Mouse (Mus musculus) neutrophil, adult 5-6 weeks (primary cell): ENCODE measurements around the gene Hoxb6. TPM values are rescaled to one million over a fixed set of nuclear protein-coding genes. Genes with fewer than 3 reads are reported as not detected.
A peak's percentile ranks its signal among the peaks of the same experiment; 100 is the strongest.

Source experiments
- ATAC-seq: fragments of 151-379, 151-347 bp; 2 replicates; pipeline ENCODE4 v1.8.0; 2017; ENCODE audit warnings: mild to moderate bottlenecking, moderate TSS enrichment; ENCODE audit not compliant: insufficient number of reproducible peaks, poor library complexity, low FRiP score, severe bottlenecking; ENCODE audit errors: extremely low read depth
- total RNA-seq: library from RNA; stranded (forward); fragments of 200-1000 nt; gene quantifications from 2 replicates; pipeline ENCODE4 v1.2.3, GENCODE M21; 2017

Hoxb6 gene
- total RNA-seq, 1 experiment from 2014 or later: not detected

DNA sequence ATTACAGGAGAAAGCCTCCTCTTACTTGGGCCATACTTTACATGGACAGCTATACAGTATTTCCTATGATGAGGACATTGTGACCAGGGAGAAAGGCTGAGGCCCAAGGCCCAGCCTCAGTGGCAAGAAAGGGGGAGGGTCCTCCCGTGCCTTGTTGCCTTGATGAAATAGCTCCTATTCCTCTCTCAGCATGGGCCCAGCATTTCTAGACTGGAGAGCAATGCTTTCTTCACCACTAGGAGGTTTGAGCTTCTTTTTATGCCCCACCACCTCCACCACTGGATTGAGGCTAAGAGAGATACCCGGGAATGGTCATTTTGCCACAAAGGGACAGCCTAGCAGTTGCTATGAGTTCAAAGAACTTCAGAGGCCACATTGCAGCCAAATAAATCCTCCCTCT, 4.7 kb downstream of the Hoxb6 start:
- ATAC-seq: no peak

DNA sequence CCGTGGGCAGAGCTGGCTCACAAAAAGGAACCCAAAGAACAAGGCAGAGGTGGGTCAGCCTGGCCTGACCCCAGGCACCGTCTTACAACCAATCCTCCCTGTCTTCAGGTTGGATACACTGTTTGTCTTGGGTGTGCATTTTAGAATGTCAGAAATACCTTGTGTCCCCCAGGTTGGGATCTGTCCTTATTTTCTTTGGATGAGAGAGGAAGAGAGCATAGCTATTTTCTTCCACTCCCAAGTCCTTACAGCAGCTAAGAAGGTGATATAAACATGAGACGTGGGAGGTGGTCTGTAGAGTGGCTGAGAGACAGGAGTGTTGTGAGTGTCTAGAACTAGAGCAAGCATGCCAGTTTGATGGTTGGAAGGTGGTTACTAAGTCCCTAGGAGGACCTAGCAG, 5.2 kb downstream of the Hoxb6 start:
- ATAC-seq: no peak

DNA sequence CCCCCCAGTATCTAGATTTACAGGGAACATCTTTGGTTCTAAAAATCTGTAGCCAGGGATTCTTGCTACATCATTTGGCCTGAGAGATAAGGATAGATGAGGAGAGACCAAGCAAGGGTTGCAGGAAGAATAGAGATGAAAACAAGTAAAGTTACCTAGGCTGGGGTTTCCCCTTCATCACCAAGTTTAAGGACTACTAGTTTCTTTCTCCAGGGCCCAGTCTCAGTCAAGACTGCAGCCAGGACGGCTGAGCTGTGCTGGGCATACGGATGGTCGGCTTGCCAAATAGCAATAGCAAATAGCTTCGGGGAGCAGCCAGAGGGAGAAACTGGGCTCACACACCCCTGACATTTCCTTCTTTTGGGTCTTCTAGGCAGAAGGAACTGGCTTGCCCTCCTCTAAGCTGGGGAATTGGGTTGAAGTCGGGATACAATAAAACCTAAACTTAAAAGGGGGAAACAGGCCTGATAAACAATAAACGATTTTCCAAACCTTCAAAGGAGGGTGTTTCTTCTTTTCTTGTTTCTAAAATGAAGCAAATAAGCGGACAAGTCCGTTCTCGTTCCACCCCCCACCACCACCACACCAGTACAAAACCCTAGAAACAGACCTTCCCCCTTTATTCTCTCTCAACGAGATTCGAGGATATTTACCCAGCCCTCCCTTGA, 5.8 kb downstream of the Hoxb6 start:
- ATAC-seq: no peak

DNA sequence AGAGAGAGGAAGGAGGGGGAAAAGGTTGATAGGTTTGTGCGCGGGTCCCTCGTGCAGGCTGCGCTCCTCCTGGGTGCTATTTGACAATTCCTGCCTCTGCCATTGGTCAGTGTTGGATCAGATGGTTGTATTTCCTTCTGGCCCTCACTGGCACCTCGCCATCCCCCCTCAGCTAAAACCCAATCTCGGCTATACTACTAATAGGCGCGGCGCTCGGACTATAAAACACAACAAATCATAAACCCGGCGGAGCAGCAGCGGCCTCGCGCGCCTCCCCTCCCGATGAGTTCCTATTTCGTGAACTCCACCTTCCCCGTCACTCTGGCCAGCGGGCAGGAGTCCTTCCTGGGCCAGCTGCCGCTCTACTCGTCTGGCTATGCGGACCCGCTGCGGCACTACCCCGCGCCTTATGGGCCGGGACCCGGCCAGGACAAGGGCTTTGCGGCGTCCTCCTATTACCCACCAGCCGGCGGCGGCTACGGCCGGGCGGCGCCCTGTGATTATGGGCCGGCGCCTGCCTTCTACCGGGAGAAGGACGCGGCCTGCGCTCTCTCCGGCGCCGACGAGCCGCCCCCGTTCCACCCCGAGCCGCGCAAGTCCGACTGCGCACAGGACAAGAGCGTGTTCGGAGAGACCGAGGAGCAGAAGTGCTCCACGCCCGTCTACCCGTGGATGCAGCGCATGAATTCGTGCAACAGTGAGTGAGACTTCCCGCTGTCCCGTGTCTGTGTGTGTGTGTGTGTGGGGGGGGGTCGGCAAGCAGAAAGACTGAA, 6.8 kb downstream of the Hoxb6 start:
- ATAC-seq: no peak

DNA sequence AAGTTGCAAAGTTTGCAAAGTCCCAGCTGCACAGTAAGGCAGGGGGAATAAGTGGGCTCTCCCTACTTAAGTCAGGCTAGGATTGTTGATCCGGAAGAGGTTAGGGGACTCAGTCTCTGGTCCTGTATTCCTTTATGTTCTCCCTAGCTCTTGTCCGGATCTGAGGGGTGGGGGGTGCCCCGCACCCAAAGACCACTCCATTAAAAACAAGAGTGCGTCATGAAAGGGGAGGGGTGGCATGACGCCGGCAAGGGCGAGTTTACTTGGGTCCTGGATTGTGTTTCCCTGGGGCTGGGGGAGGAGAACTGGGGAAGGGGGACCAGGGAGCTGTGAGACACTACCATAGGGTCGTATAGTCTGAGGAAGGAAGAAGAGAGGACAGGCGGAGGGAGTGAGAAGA, 7.5 kb downstream of the Hoxb6 start:
- ATAC-seq: no peak

DNA sequence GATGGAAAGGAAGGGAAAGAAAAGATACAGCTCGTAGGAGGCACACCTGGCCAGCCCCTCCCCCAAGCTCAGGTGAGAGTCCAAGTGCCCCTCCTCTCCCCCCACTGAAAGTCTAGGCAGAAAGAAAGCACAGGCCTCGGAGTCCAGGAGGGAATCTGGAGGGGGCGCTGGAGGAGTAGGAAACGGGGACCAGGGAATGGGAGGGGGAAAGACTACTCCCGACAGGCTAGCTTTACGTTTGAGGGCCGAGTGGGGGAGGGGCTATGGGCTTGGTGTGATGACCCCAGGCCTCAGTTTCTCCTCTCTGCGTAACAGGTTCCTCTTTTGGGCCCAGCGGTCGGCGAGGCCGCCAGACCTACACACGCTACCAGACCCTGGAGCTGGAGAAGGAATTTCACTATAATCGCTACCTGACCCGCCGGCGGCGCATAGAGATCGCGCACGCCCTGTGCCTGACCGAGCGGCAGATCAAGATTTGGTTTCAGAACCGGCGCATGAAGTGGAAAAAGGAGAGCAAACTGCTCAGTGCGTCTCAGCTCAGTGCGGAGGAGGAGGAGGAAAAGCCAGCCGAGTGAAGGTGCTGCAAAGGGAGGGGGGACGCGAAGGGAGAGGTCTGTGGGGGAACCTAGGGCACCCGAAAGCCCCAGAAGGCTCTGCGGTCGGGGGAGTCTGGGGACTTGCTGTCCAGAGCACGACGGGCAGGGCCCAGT, 8.2 kb downstream of the Hoxb6 start:
- no peak for ATAC-seq

DNA sequence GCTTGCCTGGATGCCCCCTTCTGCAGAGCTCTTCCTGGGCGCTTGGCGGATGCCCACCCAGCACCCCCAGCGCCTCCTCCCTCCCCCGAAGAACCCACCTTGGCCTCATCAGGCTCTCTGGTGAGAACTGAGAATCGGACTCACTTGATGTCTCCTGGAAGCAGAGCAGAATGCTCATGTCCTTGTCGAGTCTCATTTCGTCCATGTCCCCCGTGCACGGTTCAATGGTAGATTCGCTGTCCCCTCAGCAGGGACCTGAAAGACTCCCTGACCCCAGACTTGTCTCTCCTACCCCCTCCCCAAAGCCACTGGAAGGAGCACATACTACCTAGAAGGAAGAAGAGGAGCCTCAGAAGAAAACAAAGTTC, 8.8 kb downstream of the Hoxb6 start:
- no peak for ATAC-seq

DNA sequence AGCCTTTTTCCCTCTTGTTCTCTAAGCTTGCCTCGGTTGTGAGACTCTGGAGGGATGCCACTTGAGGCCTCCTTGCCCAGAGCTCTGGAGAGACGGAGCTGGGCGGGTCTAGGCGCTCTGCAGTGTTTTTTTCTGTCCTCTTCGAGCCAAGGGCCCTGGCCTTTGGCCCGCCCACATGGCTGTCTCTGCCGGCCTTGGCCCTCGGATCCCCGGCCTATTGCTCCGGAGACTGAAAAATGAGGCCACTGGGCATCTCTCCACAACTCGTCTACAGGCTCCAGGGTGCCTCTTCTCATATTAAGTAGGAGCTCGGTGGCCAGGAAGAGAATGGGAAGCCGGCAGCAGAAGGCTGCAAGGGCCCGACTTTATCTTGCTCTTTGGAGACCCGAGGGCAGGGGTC, 9.6 kb downstream of the Hoxb6 start:
- ATAC-seq: no peak

DNA sequence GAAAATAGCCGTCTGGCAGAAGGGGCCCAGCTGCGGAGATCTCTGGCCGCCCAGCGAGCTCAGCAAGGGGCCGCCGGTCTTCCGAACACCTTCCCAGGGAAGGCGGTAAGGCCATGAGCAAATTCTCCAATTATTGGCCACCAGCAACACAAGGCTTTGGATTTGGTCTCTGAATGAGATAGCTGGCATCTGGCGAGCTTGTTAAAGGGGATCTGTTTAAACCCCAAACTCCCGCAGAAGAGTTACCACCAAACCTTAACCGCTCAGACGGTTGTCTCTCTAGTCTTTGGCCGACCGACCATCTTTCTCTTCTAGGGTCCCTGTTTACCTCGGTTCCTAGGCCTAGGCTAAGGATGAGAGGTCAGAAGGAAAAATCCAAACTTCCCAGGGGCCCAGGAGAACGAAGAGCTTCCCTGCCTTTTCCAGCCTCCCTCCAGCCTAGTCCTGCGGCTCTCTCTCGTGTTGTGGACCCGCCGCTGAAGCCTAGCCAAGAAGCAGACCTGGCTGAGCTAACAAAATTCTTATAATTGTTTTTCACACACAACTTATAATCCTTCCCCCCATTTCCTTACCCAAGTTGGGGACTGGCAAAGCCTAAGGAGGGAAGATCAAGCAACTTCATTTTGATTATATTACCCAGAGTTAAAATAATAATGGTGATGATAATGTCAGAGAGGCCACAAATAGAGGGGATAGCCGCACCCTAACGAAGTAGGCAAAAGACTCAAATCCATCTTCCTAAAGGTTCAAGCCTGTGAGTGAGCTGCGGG, 10.3 kb downstream of the Hoxb6 start:
- ATAC-seq: no peak

DNA sequence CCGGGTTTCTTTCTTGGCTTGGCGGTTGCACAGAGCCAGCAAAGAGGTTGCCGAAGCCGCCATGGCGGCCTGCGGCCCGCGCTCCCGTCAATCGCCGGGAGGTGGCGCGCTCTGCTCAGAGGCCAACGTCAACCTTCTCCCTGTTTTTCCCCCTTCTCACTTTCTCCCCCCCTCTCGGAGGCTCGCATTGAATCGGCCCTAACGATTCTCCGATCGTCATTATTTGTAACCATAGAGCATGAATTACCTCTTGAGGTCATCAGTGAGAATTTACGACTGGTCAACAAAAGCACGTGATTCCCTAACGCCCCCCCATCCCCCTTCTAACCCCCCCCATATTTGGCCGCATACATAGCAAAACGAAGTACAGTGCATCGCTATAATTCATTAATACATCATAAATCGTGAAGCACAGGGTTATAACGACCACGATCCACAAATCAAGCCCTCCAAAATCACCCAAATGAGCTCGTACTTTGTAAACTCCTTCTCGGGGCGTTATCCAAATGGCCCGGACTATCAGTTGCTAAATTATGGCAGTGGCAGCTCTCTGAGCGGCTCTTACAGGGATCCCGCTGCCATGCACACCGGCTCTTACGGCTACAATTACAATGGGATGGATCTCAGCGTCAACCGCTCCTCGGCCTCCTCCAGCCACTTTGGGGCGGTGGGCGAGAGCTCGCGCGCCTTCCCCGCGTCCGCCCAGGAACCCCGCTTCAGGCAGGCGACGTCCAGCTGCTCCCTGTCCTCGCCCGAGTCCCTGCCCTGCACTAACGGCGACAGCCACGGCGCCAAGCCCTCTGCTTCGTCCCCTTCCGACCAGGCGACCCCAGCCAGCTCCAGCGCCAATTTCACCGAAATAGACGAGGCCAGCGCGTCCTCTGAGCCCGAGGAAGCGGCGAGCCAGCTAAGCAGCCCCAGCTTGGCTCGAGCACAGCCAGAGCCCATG, 11.1 kb downstream of the Hoxb6 start, which contains the start of gene Hoxb5:
Gene Hoxb5, plus strand, starts transcription at position 186 of the 949 bp plus-strand sequence.
- ATAC-seq: 0 out of 2 replicates have a peak, but pooled peaks have one; percentile 30

DNA sequence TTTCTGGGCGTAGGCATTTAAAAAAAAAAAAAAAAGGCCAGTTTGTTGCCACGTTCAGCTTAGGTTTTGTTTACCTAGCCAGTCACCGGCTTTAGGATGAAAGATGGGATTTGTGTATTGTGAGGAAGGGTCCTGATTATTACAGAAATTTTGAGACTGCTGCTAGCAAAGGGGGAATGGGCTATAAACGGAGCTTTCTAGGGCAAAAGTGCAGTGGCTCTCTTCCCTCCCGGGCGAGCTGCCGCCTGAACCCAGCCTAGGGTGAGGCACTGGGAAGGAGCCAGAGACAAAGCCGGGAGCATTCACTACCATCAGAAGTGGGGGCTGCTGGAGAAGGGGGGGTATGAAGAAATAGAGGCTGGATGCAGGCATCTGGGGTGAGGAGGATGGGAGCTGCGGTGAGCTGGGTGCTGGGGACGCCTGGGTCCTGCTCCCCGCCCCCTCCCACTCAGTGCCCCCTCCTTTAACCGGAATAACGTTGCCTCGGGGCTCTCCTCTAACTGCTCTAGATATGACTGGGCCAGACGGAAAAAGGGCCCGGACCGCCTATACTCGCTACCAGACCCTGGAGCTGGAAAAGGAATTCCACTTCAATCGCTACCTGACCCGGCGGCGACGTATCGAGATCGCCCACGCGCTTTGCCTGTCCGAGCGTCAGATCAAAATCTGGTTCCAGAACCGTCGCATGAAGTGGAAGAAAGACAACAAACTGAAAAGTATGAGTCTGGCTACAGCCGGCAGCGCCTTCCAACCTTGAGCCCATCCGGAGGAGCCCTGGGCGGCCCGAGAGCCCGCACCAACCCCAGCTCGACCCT, 12.3 kb downstream of the Hoxb6 start:
- ATAC-seq: no peak

DNA sequence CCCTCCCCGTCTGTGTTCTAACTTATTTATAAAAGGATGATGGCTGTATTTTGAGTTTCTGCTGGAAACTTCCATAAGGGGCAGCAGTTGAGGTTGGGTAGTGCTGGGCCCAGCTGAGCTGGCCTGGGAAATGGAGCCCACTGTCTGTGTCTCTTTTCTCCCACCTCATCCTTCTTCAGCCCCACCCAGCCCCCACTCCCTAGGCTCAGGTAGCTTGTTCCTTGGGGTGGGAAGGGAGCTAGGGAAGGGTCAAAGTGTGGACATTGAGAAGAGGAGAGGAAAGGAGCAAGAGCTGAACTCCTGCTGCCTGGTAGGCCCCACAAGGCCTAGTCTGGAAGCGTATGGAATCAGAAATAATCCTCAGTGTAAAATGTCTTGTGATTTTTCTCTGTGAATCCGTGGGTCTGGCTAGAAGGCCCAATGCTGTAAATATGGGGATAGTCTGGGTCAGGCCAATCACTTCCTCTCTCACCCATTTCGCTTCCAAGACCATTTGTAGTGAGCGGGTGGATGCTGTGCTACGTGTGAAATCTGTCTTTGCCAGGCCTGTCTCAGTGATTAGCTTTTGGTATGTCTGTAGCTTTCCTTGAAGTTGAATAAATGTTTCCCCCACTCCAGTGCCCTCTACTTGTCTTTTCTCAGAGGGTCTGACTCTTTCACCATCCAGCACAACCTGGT, 13.4 kb downstream of the Hoxb6 start:
- ATAC-seq: no peak

DNA sequence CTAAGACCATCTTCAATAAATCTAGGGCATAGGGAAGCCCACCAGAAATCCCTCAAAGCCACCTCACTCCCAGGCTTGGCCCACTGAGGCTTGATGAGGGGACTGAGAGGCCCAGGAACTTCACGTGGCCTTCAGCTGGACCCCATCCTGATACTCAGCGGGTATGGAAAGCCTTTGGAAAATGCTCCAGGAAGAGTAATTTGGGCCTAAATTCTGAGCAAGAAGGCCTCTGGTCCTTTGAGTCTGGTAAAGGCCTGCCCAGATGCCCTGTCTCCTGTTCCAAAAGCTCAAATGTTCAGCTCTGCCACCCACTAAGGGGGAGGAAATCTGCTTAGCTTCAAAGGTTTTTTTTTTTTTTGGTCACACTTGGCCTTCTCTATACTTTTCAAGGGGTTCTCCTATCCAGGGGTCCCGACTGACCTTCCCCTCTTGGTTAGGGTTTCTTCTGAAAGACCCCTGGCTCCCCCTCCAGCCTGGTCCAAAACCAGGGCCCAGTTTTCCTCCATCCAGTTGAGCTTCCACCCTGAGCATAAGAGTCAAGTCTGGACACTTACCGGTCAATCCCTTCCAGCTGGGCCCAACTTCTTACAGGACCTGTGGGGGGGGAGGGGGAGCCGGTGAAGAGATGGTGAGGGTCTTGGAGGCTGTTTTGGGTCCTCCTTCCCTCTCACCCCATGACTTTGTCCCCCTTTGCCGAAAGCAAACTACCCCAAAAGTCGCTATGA, 14.1 kb downstream of the Hoxb6 start:
- no peak for ATAC-seq

DNA sequence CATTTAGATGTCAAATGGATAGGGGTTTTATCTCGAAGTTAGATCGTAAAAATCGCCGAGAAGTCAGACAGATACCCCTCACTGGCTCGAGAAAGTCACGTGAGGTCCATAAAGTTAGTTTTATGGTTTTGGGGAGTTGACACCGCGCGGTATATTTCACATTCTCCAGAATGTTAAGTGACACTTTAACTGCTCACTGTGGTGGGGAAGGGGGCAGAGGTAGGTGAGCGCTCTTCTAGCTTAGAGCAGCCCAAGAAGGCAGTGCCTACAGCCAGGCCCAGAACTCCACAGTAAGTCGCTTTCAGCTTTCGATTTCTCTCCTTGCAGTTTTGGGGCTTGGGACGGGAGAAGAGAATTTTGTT, 14.6 kb downstream of the Hoxb6 start:
- ATAC-seq: no peak

DNA sequence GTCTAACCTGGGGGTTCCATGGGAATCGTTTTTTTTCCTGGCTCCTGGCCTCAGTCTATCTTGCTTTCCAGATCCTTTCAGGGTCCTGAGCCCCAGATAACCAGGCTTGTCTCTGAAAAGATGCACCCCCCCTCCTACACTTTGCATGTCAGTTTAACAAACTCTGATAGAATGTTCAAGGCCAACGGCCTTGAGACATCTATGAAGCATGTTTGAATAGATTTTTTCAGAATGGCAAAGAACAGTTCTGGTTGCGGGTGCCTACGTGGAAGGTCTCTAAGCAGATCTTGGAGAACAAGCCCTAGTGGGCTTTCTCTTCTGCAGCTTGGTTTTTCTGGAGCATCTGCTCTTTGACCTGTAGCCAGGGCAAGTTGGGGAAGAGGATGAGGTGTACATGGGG, 16.5 kb downstream of the Hoxb6 start:
- no peak for ATAC-seq

DNA sequence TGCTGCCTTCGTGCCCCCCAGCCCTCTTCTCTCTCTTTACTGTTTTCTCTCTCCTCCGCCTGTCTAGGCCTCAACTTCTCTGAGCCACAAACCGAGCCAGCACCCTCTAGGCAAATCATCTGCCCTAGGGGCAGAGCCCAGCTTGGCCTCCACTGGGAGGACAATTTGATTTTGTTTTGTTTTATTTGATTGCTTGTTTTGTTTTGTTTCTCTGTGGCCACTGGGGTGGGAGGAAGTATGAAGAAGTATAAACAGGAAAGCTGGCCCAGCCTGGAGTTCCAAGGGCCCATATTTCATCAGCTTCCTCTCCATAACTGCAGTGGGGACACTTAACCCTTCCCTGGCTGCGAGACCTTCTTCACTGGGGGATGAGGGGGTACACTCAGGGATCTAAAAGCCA, 17.0 kb downstream of the Hoxb6 start:
- no peak for ATAC-seq
